Mouse (Mus musculus): Measurements from ENCODE around the gene Kera. TPM values are rescaled to one million over a fixed set of nuclear protein-coding genes. Genes with fewer than 3 reads are reported as not detected.

Gene Kera
- 0.09 and 0.15 TPM in 2 replicates for polyA plus RNA-seq (2015; fragmentation: Nextera tagmentation; extraction: Ambion mirVana)

DNA sequence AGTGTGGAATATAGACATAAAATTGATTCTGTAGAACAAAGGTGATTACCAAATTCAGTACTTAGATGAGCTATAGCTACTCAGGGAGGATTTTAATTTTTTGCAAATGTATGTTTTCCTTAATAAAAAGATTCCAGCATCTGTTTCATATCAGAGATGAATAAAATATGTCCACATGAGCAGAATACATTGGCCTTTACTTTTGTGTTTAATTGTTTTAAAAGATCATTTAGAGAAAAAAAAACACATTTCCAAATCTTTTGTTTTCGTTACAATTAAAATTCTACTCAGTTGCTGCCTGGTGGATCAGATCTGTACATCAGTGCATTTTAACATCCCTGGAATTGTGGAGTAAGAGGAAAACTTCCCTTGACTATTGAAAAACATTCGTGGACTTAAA is at the start of gene Kera:
Kera (plus strand) TSS at position 301 of the 400 bp plus-strand sequence.
- H3K4me3 ChIP-seq, result no peak within 1 kb of the TSS
- no peaks in the 10 kb centered on the region for H3K4me1 ChIP-seq (replicated peaks)
- H3K27ac ChIP-seq, result no peak within 1 kb of the TSS
- H3K9me3 ChIP-seq (replicated peaks), result no peaks in the 10 kb centered on the region
- no peak for ATAC-seq (replicated peaks; ENCODE audit: insufficient number of reproducible peaks, insufficient read depth, low FRiP score, low read depth)
- WGBS, result 67% methylated on average over 2 of the region's 2 CpGs
- H3K9ac ChIP-seq, result no peak within 1 kb of the TSS
- no peak within 1 kb of the TSS for H3K4me2 ChIP-seq
- H3K27me3 ChIP-seq, result no peaks in the 10 kb centered on the region
- H3K36me3 ChIP-seq, result no peaks in the 10 kb centered on the region

DNA sequence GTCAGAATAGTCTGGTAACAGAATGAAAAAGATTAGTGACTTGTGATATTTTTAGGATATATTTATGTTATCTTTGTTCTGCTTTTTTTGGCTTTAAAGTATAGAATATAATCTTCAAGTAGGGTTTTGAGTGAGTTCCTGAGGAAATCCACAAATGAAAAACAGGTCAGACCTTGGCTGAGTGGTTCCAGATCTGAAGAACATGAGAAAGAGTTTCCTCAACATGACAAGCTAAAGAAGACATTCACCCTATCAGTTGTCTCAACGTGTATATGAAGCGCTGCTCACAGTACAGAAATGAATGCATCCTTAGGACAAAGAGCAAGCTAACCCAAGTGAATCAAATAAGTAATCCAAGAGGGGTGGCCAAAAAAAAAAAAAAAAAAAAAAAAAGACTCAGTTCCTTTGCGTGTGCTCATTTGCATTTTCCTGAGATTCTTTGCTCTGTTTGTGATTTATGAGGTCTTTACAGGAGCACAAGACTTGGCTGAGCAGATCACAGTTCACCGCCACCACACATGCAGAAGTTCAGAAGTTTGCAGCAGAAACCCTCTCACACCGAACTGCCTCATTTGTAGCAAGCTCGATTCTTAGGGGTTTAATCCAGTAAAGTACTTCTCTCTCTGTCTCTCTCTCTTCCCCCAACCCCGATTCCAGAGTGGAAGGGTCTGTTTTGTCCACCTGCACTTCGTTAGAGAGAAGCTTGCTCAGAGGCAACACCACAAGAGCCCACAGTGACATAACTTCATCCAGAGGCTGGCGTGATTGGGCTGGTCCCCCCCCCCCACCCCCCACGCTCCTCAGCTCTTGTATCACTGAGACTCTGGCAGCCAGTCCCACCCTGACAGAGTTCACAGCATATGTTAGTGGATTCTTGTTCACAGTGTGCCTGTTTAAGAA is 41.5 kb upstream of the Kera start, which contains the start of gene Lum:
Lum (plus strand) TSS at position 172 of the 900 bp plus-strand sequence.
- ATAC-seq (replicated peaks; ENCODE audit: insufficient number of reproducible peaks, insufficient read depth, low FRiP score, low read depth), result peak; percentile 53
- no peak within 1 kb of the TSS for H3K9ac ChIP-seq
- H3K4me3 ChIP-seq, result peak within 1 kb of the TSS; percentile 8; the same call in 1 of the 2 replicates

DNA sequence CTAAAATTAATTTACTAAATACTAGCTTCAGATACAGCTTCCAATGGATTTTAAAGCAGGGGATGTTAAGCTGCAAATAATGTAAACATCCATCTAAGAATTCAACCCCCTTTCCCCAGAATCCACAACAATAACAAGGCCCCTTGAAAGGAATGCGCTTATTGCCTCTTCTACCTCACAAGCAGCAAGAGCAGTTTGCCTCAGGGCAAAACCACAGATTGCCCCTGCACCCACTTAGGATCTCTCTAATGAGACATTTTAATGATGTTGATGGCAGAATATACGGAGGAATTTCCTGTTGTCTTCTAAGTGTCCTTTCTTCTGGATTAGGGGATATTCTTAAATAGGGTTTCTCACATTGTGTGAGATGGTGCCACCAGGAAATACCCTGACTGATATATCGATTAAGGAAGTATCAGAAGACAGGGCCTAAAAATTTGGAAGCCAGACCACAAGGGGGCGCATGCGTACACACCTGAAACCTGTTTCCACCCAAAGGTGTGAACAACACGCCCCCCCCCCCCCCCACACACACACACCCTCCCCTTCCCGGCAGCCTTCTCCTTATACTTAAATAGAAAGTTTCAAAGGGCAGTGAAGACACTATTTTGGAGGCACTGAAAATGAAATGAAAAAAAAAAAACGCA is 39.1 kb upstream of the Kera start:
- H3K27ac ChIP-seq, result peak overlapping the region; percentile 34; the same call in 1 of the 2 replicates
- 63% methylated on average over 8 of the region's 8 CpGs for WGBS

More for the DNA sequence above, 41.5 kb upstream of the Kera start, which contains the start of gene Lum:
- Histone ChIP-seq H3K4me1 (replicated peaks) (no peaks in the 10 kb centered on the region), H3K9me3 (replicated peaks) (no peaks in the 10 kb centered on the region), H3K27ac (peak within 1 kb of the TSS; percentile 62), H3K36me3 (no peaks in the 10 kb centered on the region), H3K4me2 (peak within 1 kb of the TSS; percentile 26), H3K27me3 (no peaks in the 10 kb centered on the region)
- 42% methylated on average over 10 of the region's 10 CpGs for WGBS

DNA sequence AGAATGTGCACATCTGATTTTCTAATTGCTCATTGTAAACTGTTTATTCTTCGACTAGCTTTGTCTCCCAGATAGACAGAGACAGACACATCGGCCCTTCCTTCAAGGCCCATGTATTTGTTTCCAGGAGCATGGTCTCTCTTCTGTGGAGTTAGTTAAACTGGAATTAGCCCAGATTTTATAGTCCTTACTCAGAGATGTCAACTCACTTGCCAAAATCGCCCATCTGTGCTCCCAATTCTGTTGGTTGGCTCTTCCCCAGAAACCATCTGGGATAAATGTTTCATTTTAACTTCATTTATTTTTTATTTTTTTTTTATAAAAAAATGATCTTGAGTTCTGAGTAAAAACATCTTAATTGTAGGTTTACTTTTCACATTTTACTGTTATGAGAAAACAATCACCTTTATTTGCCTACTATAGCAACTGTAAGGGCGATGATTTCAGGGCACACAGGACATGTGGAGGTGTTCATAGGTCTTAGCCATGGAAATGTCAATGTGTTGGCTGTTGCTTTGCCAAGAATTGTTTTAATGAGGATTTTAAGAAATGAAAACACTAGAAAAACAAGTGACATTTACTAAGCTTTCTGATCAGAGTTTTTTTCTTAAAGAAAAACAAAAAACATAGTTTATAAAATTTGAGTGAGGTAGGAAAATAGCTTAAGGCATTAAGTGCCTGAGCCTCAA is 24.0 kb upstream of the Kera start:
- Histone ChIP-seq H3K9ac (no peak overlapping the region), H3K4me3 (no peak overlapping the region)
- ATAC-seq (replicated peaks; ENCODE audit: insufficient number of reproducible peaks, insufficient read depth, low FRiP score, low read depth), result no peak

More for the DNA sequence above, 39.1 kb upstream of the Kera start:
- H3K36me3 ChIP-seq, result no peaks in the 10 kb centered on the region
- H3K4me3 ChIP-seq, result 0 out of 2 replicates have a peak overlapping the region, but pooled peaks have one; percentile 8
- H3K9ac ChIP-seq, result no peak overlapping the region
- H3K4me1 ChIP-seq (replicated peaks), result no peaks in the 10 kb centered on the region
- H3K4me2 ChIP-seq, result no peak overlapping the region; the same call in 1 of the 2 replicates
- no peaks in the 10 kb centered on the region for H3K27me3 ChIP-seq
- no peaks in the 10 kb centered on the region for H3K9me3 ChIP-seq (replicated peaks)
- no peak for ATAC-seq (replicated peaks; ENCODE audit: insufficient number of reproducible peaks, insufficient read depth, low FRiP score, low read depth)

DNA sequence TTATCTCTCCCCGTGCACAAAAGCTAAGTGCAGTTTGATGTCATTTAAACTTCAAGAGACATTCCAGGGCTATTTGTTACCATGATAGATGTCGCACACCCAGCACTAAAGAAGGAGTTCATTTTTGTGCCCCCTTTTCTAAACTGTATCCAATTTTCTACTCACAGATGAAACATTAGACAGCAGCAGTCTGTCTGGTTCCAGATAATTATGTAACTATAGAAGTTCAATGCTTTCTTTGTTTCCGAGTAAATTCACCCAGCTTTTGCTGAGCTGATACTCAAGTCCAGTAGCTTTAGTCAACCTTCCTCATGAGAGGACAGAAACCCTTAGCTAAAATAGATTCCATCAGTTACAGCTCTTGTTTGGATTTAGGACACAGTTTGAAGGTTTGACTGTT is 22.5 kb upstream of the Kera start:
- Histone ChIP-seq H3K4me1 (replicated peaks) (no peaks in the 10 kb centered on the region), H3K9ac (no peak overlapping the region), H3K9me3 (replicated peaks) (no peaks in the 10 kb centered on the region), H3K4me2 (no peak overlapping the region), H3K36me3 (no peaks in the 10 kb centered on the region), H3K27ac (peak overlapping the region; percentile 34; the same call in 1 of the 2 replicates), H3K27me3 (no peaks in the 10 kb centered on the region), H3K4me3 (no peak overlapping the region)
- 17% methylated on average over 3 of the region's 3 CpGs for WGBS
- no peak for ATAC-seq (replicated peaks; ENCODE audit: insufficient number of reproducible peaks, insufficient read depth, low FRiP score, low read depth)

More for the DNA sequence above, 24.0 kb upstream of the Kera start:
- Histone ChIP-seq H3K4me2 (no peak overlapping the region), H3K36me3 (no peaks in the 10 kb centered on the region), H3K9me3 (replicated peaks) (no peaks in the 10 kb centered on the region), H3K4me1 (replicated peaks) (no peaks in the 10 kb centered on the region), H3K27ac (no peak overlapping the region), H3K27me3 (no peaks in the 10 kb centered on the region)
- WGBS, result 82% methylated on average over 4 of the region's 4 CpGs

DNA sequence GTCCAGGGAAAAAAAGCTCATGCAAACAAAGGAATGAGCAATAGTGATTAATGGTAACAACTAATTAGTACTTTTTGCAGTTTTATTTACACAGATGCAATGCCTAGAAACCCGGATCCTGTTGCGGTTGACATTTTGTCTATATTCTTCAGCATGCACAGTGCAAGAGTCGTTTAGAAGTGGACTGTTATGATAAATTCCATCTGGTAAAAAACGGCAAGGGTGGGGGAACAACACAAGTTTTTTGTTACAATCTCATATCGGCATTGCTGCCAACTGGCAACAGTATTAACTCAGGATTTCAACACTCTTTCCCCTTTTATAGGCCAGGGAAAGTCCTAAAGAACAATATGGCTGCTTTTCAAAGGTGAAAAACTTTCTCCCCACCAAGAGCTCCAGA is 19.5 kb upstream of the Kera start:
- H3K27me3 ChIP-seq, result no peaks in the 10 kb centered on the region
- no peak overlapping the region for H3K4me3 ChIP-seq
- no peaks in the 10 kb centered on the region for H3K4me1 ChIP-seq (replicated peaks)
- 61% methylated on average over 5 of the region's 5 CpGs for WGBS
- no peak overlapping the region for H3K4me2 ChIP-seq
- peak overlapping the region; percentile 47; the same call in 1 of the 2 replicates for H3K27ac ChIP-seq
- no peaks in the 10 kb centered on the region for H3K36me3 ChIP-seq
- no peak overlapping the region for H3K9ac ChIP-seq
- no peaks in the 10 kb centered on the region for H3K9me3 ChIP-seq (replicated peaks)
- no peak for ATAC-seq (replicated peaks; ENCODE audit: insufficient number of reproducible peaks, insufficient read depth, low FRiP score, low read depth)

DNA sequence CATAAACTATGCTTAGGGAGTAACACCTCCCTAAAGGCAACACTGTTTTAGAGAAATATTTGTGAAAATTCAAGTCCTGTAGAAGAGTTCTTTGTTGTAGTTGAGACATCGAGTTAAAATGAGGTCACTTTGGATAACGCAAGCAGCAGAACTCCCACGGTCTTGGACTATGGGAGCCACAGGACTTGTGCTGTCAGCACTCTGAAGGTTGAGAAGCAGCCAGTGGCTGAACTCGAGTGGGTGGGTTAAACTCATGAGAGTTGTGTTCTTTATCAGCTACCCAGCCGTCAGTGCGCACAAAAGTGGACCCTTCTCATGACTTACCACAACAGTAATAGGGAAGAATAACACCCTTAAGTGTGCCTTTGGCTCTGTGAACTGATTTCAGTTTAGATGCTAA is 17.1 kb upstream of the Kera start:
- Histone ChIP-seq H3K4me2 (no peak overlapping the region), H3K27ac (peak overlapping the region; percentile 31; the same call in 1 of the 2 replicates), H3K9ac (no peak overlapping the region), H3K36me3 (no peaks in the 10 kb centered on the region), H3K4me1 (replicated peaks) (no peaks in the 10 kb centered on the region), H3K9me3 (replicated peaks) (no peaks in the 10 kb centered on the region), H3K27me3 (no peaks in the 10 kb centered on the region), H3K4me3 (no peak overlapping the region)
- peak; percentile 79 for ATAC-seq (replicated peaks; ENCODE audit: insufficient number of reproducible peaks, insufficient read depth, low FRiP score, low read depth)
- 38% methylated on average over 6 of the region's 6 CpGs for WGBS

DNA sequence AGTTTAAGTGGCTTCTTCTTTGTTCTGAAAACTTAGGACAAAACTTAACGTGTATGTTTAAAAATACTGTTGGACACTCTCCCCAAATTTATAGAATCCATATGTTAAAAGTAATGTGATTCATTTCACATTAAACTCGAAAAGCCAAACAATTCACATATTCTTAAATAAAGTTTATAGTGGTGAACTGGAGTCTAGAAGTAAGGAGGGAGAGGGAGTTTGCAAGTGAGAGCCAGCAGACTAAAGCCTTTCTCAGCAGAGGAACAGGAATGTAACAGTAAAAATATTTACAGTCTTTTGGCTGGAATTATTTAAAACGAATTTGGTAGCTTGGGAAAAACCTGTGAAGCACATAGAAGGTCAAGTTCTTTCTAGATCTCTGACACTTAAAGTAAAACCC is 15.6 kb upstream of the Kera start:
- H3K27ac ChIP-seq, result peak overlapping the region; percentile 22; the same call in 1 of the 2 replicates

DNA sequence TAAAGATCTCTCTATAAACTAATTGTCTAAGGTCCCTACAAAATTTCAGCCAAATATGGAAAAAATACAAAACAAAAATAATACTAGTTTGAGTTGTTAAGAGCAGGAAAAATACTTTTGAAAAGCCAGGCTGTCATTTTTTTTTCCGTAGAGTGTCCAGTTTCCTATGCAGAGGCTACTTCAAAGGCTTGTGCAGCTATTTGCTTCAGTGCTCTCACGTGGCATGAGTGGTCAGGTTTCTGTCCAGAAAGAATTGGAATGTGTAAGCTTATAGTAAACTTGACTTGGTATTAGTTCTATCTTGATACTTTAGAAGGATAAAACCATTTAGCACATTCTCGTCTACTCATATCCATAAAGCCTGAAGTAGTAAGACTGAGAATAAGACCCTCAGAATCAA is 15.0 kb upstream of the Kera start:
- H3K27ac ChIP-seq, result no peak overlapping the region
- H3K9ac ChIP-seq, result no peak overlapping the region
- no peak overlapping the region for H3K4me3 ChIP-seq
- H3K36me3 ChIP-seq, result no peaks in the 10 kb centered on the region
- H3K4me2 ChIP-seq, result no peak overlapping the region
- H3K27me3 ChIP-seq, result no peaks in the 10 kb centered on the region
- ATAC-seq (replicated peaks; ENCODE audit: insufficient number of reproducible peaks, insufficient read depth, low FRiP score, low read depth), result no peak
- H3K9me3 ChIP-seq (replicated peaks), result no peaks in the 10 kb centered on the region
- H3K4me1 ChIP-seq (replicated peaks), result no peaks in the 10 kb centered on the region
- WGBS, result 58% methylated on average over 3 of the region's 3 CpGs

More for the DNA sequence above, 15.6 kb upstream of the Kera start:
- Histone ChIP-seq H3K4me3 (no peak overlapping the region), H3K36me3 (no peaks in the 10 kb centered on the region), H3K27me3 (no peaks in the 10 kb centered on the region), H3K9me3 (replicated peaks) (no peaks in the 10 kb centered on the region), H3K4me1 (replicated peaks) (no peaks in the 10 kb centered on the region), H3K9ac (no peak overlapping the region), H3K4me2 (no peak overlapping the region)
- ATAC-seq (replicated peaks; ENCODE audit: insufficient number of reproducible peaks, insufficient read depth, low FRiP score, low read depth), result no peak
- 38% methylated on average over 3 of the region's 3 CpGs for WGBS

DNA sequence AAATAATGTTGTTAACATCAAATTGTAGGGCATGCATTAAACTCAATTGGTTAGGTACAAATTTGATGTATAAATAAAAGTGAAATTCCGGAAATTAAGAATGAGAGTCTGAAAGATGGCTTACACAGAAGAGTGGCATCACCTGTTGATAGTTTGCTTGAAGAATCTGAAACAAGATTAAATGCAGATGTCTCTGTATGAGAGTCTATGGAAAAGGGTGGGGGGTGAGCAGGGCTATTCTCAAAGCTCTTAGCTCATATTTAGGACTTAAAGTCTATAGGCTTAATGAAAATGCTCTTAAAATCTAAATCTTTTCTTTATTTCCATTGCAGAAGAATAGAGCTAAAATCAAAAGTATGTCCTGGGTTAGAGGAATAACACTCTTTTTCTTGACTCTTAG is 11.0 kb upstream of the Kera start:
- ATAC-seq (replicated peaks; ENCODE audit: insufficient number of reproducible peaks, insufficient read depth, low FRiP score, low read depth), result no peak
- Histone ChIP-seq H3K4me3 (no peak overlapping the region), H3K27me3 (no peaks in the 10 kb centered on the region), H3K36me3 (no peaks in the 10 kb centered on the region), H3K4me2 (no peak overlapping the region), H3K9ac (no peak overlapping the region), H3K9me3 (replicated peaks) (no peaks in the 10 kb centered on the region), H3K27ac (no peak overlapping the region), H3K4me1 (replicated peaks) (no peaks in the 10 kb centered on the region)
- WGBS, result 65% methylated on average over 1 of the region's 1 CpGs

DNA sequence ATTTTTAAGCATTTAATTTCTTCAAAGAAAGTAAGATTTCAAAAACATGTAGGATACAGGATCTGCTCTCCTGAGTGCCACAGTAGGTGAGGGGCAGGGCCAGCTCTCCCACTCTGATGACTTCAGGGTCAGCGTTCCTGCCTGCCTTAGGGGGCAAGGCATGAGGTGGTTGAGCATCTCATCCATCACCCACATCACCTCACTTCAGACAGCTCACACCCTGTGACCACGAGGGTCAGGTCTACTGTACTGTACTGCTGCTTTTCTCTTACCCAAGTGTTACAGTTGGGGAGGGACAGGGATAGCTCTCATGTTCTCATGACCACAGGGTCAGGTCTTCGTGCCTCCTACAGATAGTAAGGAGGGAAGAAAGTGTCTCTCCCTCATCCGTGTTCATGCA is 4.9 kb upstream of the Kera start:
- no peak overlapping the region for H3K27ac ChIP-seq
- H3K4me3 ChIP-seq, result no peak overlapping the region
- no peaks in the 10 kb centered on the region for H3K4me1 ChIP-seq (replicated peaks)
- H3K9me3 ChIP-seq (replicated peaks), result no peaks in the 10 kb centered on the region
- 60% methylated on average over 4 of the region's 4 CpGs for WGBS
- no peaks in the 10 kb centered on the region for H3K36me3 ChIP-seq
- no peaks in the 10 kb centered on the region for H3K27me3 ChIP-seq
- ATAC-seq (replicated peaks; ENCODE audit: insufficient number of reproducible peaks, insufficient read depth, low FRiP score, low read depth), result no peak
- H3K9ac ChIP-seq, result no peak overlapping the region
- no peak overlapping the region for H3K4me2 ChIP-seq

Measured in heart, embryonic 15.5 days (tissue).